In the genomic region with DNA sequence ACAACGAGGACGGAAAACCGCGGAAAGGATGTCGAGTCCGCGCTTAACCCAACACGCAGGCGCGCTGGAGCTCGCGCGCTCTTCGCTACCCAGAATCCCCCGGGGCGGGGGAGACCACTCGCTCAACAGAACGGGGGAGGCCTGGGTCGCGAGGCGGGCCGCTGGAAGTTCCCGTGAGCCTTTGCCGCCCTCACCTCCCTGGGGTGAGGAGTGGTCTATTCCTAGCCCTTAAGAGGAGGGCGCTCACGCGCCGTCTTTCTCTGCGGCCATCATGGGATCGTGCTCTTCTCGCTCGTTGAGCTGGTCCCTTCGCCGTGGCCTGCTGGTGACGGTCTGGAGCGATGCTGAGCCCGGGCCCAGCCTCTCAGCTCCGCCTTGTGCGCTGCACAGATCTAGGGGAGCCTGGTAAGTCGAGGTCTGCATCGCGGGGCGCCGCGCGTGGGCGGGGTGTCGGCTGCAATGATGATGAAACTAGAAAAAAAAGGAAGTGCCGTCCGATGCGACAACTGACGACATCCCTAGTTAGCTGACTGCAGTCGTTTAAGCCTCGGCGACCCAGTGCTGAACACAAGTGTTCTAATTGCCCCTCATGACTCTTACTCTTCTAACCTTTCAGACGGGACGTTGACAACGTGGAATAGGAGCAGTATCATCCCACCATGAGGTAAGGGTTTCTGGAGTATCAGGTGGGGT, we compare ENCODE assay signal across 8 mouse cellular contexts. TPM values are rescaled to one million over a fixed set of nuclear protein-coding genes. Genes with fewer than 3 reads are reported as not detected.
DNase-seq lines count a peak whose midpoint lies in the region; ATAC-seq and TF ChIP-seq lines count a peak whose summit lies in the region.

No protein-coding gene starts in this region.

- peaks cover 41% of the 10 kb centered on the region for H3K36me3 ChIP-seq in ES-Bruce4 (ENCODE audit: control insufficient read depth, insufficient read depth, low read length, poor library complexity, severe bottlenecking)
- peaks cover 40% of the 10 kb centered on the region for H3K36me3 ChIP-seq in forebrain, embryonic 13.5 days (ENCODE audit: poor library complexity, severe bottlenecking)
- peaks cover 37% of the 10 kb centered on the region for H3K36me3 ChIP-seq in neural tube, embryonic 15.5 days

- H3K4me3 ChIP-seq in ES-Bruce4 (ENCODE audit: low read depth, low read length) = peak overlapping the region; percentile 87
- H3K4me3 ChIP-seq in forebrain, embryonic 13.5 days = peak overlapping the region; percentile 90
- peak overlapping the region; percentile 71 for H3K4me3 ChIP-seq in neural tube, embryonic 15.5 days (replicated peaks)

- H3K27me3 ChIP-seq in ES-Bruce4 (ENCODE audit: control insufficient read depth, insufficient read depth, low read length, poor library complexity, severe bottlenecking) = no peaks in the 10 kb centered on the region
- H3K27me3 ChIP-seq in forebrain, embryonic 13.5 days = no peaks in the 10 kb centered on the region
- H3K27me3 ChIP-seq in neural tube, embryonic 15.5 days (replicated peaks) = no peaks in the 10 kb centered on the region

- peak overlapping the region; percentile 92 for H3K9ac ChIP-seq in ES-Bruce4 (ENCODE audit: low read depth, poor library complexity, severe bottlenecking)
- H3K9ac ChIP-seq in forebrain, embryonic 13.5 days = peak overlapping the region; percentile 99
- peak overlapping the region; percentile 98 for H3K9ac ChIP-seq in neural tube, embryonic 15.5 days (replicated peaks)

- H3K27ac ChIP-seq in ES-Bruce4 (ENCODE audit: insufficient read depth, low read length) = peak overlapping the region; percentile 83
- H3K27ac ChIP-seq in forebrain, embryonic 13.5 days = peak overlapping the region; percentile 91
- H3K27ac ChIP-seq in neural tube, embryonic 15.5 days (replicated peaks) = peak overlapping the region; percentile 95

- peak; percentile 97 for DNase-seq in heart, postnatal 14 days
- peak; percentile 97 for DNase-seq in layer of hippocampus, adult 11-12 months (ENCODE audit: low spot score)
- peak; percentile 96 to 97 for DNase-seq in lung, adult 18-20 months
- peak; percentile 97 for DNase-seq in testis, postnatal 14 days (ENCODE audit: low spot score)

- TF ChIP-seq POLR2A in ES-Bruce4 (IDR thresholded peaks at IDR 0.05; ENCODE audit: insufficient read depth, low read length) = peak; percentile 99

- no peaks in the 10 kb centered on the region for H3K4me1 ChIP-seq in ES-Bruce4 (ENCODE audit: control insufficient read depth, insufficient read depth, low read length)
- H3K4me1 ChIP-seq in forebrain, embryonic 13.5 days = peaks cover 48% of the 10 kb centered on the region
- peaks cover 45% of the 10 kb centered on the region for H3K4me1 ChIP-seq in neural tube, embryonic 15.5 days

- TF ChIP-seq CTCF in ES-Bruce4 (IDR thresholded peaks at IDR 0.05; ENCODE audit: low read depth, low read length) = no peak

- ATAC-seq in cerebellum, adult (ENCODE audit: insufficient number of reproducible peaks, low FRiP score, low TSS enrichment) = peak; percentile 92
- ATAC-seq in forebrain, embryonic 13.5 days = peak; percentile 97
- ATAC-seq in neural tube, embryonic 15.5 days (ENCODE audit: low FRiP score) = peak; percentile 95

- peak overlapping the region; percentile 91 for H3K4me2 ChIP-seq in forebrain, embryonic 13.5 days
- H3K4me2 ChIP-seq in neural tube, embryonic 15.5 days = peak overlapping the region; percentile 67

- under 1% methylated on average over 58 of the region's 58 CpGs for WGBS in forebrain, embryonic 13.5 days
- WGBS in neural tube, embryonic 15.5 days = under 1% methylated on average over 58 of the region's 58 CpGs

- TF ChIP-seq EP300 in ES-Bruce4 (IDR thresholded peaks at IDR 0.05; ENCODE audit: insufficient read depth, low read depth, low read length) = peak; percentile 56; the same call in 1 of the 2 replicates

- no peaks in the 10 kb centered on the region for H3K9me3 ChIP-seq in ES-Bruce4 (replicated peaks; ENCODE audit: control insufficient read depth, insufficient read depth, low read length, poor library complexity, severe bottlenecking)
- no peaks in the 10 kb centered on the region for H3K9me3 ChIP-seq in forebrain, embryonic 13.5 days (replicated peaks)
- H3K9me3 ChIP-seq in neural tube, embryonic 15.5 days (replicated peaks) = no peaks in the 10 kb centered on the region

- intact Hi-C loops in heart, postnatal 14 days (cut with DNase I) = loop anchor here (2.0 to 5.0 kb wide), 2 partner anchors 52 to 215 kb away; a partner anchor contains a TSS

RNA-seq across cellular contexts. Expression of a gene that starts 28.5 kb away (rescaled TPM):
- 1.5 and 1.9 TPM in 2 replicates for polyA plus RNA-seq in ES-Bruce4 (2011; ENCODE audit: insufficient read depth, insufficient read length, low read depth, missing spikeins)
- 8.2 and 9.1 TPM in 2 replicates for polyA plus RNA-seq in forebrain, embryonic 13.5 days (2015; fragmentation: Nextera tagmentation; extraction: Ambion mirVana)
- total RNA-seq in heart, postnatal 14 days (2021) = 1 to 10 TPM; 3.4 to 4.5 TPM
- 32.3 and 32.9 TPM in 2 replicates for polyA plus RNA-seq in neural tube, embryonic 15.5 days (2015; fragmentation: Nextera tagmentation; extraction: Ambion mirVana)

RNA-seq across cellular contexts. Expression of a gene that starts 45.6 kb away (rescaled TPM):
- polyA plus RNA-seq in ES-Bruce4 (2011; ENCODE audit: insufficient read depth, insufficient read length, low read depth, missing spikeins) = 4.6 and 6.4 TPM in 2 replicates
- 8.0 and 9.4 TPM in 2 replicates for polyA plus RNA-seq in forebrain, embryonic 13.5 days (2015; fragmentation: Nextera tagmentation; extraction: Ambion mirVana)
- total RNA-seq in heart, postnatal 14 days (2021) = 1 to 10 TPM; 6.3 to 7.9 TPM
- 8.2 and 8.5 TPM in 2 replicates for polyA plus RNA-seq in neural tube, embryonic 15.5 days (2015; fragmentation: Nextera tagmentation; extraction: Ambion mirVana)

RNA-seq across cellular contexts. Expression of a gene that starts 45.7 kb away (rescaled TPM):
- 12.6 and 19.3 TPM in 2 replicates for polyA plus RNA-seq in ES-Bruce4 (2011; ENCODE audit: insufficient read depth, insufficient read length, low read depth, missing spikeins)
- 31.3 and 33.2 TPM in 2 replicates for polyA plus RNA-seq in forebrain, embryonic 13.5 days (2015; fragmentation: Nextera tagmentation; extraction: Ambion mirVana)
- 10 to 100 TPM in 1 of 2 experiments, 1 to 10 TPM in 1; 10.0 to 10.3 TPM for total RNA-seq in heart, postnatal 14 days (2021)
- polyA plus RNA-seq in neural tube, embryonic 15.5 days (2015; fragmentation: Nextera tagmentation; extraction: Ambion mirVana) = 23.2 and 30.8 TPM in 2 replicates

RNA-seq across cellular contexts. Expression of a gene that starts 51.8 kb away (rescaled TPM):
- 626 and 640 TPM in 2 replicates for polyA plus RNA-seq in ES-Bruce4 (2011; ENCODE audit: insufficient read depth, insufficient read length, low read depth, missing spikeins)
- 4,545 and 4,559 TPM in 2 replicates for polyA plus RNA-seq in forebrain, embryonic 13.5 days (2015; fragmentation: Nextera tagmentation; extraction: Ambion mirVana)
- 100 to 1,000 TPM; 658 to 665 TPM for total RNA-seq in heart, postnatal 14 days (2021)
- polyA plus RNA-seq in neural tube, embryonic 15.5 days (2015; fragmentation: Nextera tagmentation; extraction: Ambion mirVana) = 4,120 and 4,434 TPM in 2 replicates

Comparison
In these comparisons a context has a peak if more than half of its experiments do, and no peak if none do; other contexts are left out.
1. Peak in every context shown above with its lines: DNase-seq, ATAC-seq, H3K4me3 ChIP-seq and H3K27ac ChIP-seq.